Mouse (Mus musculus) limb, embryonic 11.5 days (tissue): ENCODE results near the gene Cd247. TPM values are rescaled to one million over a fixed set of nuclear protein-coding genes. Genes with fewer than 3 reads are reported as not detected.

Source experiments
- ATAC-seq: fragments of 200-750 bp; cut with Nextera tagmentation; 2 replicates; pipeline ENCODE4 v1.8.0; 2017; ENCODE audit warnings: low read depth; ENCODE audit not compliant: insufficient number of reproducible peaks, low FRiP score, low TSS enrichment
- DNase-seq: peaks from one replicate; pipeline ENCODE4 v3.0.0-alpha.2; 2015; ENCODE audit warnings: low spot score
- H3K27ac ChIP-seq: fragments of 300-500 bp; sonication (generic); replicated peaks from 2 replicates; pipeline ENCODE4 v1.5.1; 2014; ENCODE audit warnings: low read depth, mild to moderate bottlenecking, low read length
- H3K27me3 ChIP-seq: fragments of 300-500 bp; sonication (generic); 2 replicates; pipeline ENCODE4 v1.6.1; 2014; ENCODE audit warnings: mild to moderate bottlenecking, low read length, mixed read lengths; ENCODE audit not compliant: control insufficient read depth, insufficient read depth
- H3K36me3 ChIP-seq: fragments of 300-500 bp; sonication (generic); 2 replicates; pipeline ENCODE4 v1.6.1; 2014; ENCODE audit warnings: mild to moderate bottlenecking, low read length, moderate library complexity, mixed read lengths; ENCODE audit not compliant: control insufficient read depth, insufficient read depth
- H3K4me1 ChIP-seq: fragments of 300-500 bp; sonication (generic); 2 replicates; pipeline ENCODE4 v1.6.1; 2014; ENCODE audit warnings: low read length, mixed read lengths; ENCODE audit not compliant: control insufficient read depth, insufficient read depth
- H3K4me2 ChIP-seq: fragments of 300-500 bp; sonication (generic); 2 replicates; pipeline ENCODE4 v1.6.1; 2014; ENCODE audit warnings: low read depth, mild to moderate bottlenecking, moderate library complexity; ENCODE audit not compliant: severe bottlenecking
- H3K4me3 ChIP-seq: fragments of 300-500 bp; sonication (generic); 2 replicates; pipeline ENCODE4 v1.5.1; 2014; ENCODE audit warnings: low read depth, low read length
- H3K9ac ChIP-seq: fragments of 300-500 bp; sonication (generic); 2 replicates; pipeline ENCODE4 v1.6.1; 2014; ENCODE audit warnings: mild to moderate bottlenecking, low read length
- H3K9me3 ChIP-seq: fragments of 300-500 bp; sonication (generic); 2 replicates; pipeline ENCODE4 v1.6.1; 2016; ENCODE audit warnings: low read length; ENCODE audit not compliant: control insufficient read depth
- WGBS: fragments of 180-500 bp; shearing (Covaris S2); extraction: QIAGEN DNeasy Blood & Tissue Kit; methylation state at CpG from one replicate; pipeline ENCODE4 v1.1.7; 2014; 5-methylcytosine and 5-hydroxymethylcytosine counted together
- polyA plus RNA-seq: library from polyadenylated mRNA; unstranded; fragments of >200 nt; fragmentation: Nextera tagmentation; extraction: Ambion mirVana; gene quantifications from 2 replicates; pipeline ENCODE4 v1.2.1, GENCODE M21; 2014

Gene Cd247
- 1.2 and 1.6 TPM in 2 replicates for polyA plus RNA-seq

GRCm38 (mm10) chr1:165788511-165788910 lies at the start of gene Cd247:
Gene Cd247 (plus strand): TSS chr1:165788681.
- Histone ChIP-seq H3K4me3 (no peak within 1 kb of the TSS), H3K27me3 (no peaks in the 10 kb centered on the region), H3K4me2 (no peak within 1 kb of the TSS), H3K27ac (no peak within 1 kb of the TSS), H3K36me3 (no peaks in the 10 kb centered on the region), H3K4me1 (peaks cover 11% of the 10 kb centered on the region), H3K9me3 (no peaks in the 10 kb centered on the region), H3K9ac (no peak within 1 kb of the TSS)
- DNase-seq = no peak
- ATAC-seq = no peak
- 70% methylated on average over 8 of the region's 8 CpGs for WGBS

GRCm38 (mm10) chr1:165738985-165739384 lies 49.5 kb upstream of the Cd247 start:
- ATAC-seq = no peak
- H3K4me2 ChIP-seq = no peak overlapping the region

GRCm38 (mm10) chr1:165741989-165742388 lies 46.5 kb upstream of the Cd247 start:
- 83% methylated on average over 8 of the region's 8 CpGs for WGBS
- ATAC-seq = no peak
- H3K27me3 ChIP-seq = no peaks in the 10 kb centered on the region
- H3K27ac ChIP-seq = no peak overlapping the region
- H3K9me3 ChIP-seq = no peaks in the 10 kb centered on the region
- H3K4me2 ChIP-seq = no peak overlapping the region
- no peak overlapping the region for H3K4me3 ChIP-seq
- no peak for DNase-seq
- H3K9ac ChIP-seq = no peak overlapping the region
- no peaks in the 10 kb centered on the region for H3K4me1 ChIP-seq
- H3K36me3 ChIP-seq = no peaks in the 10 kb centered on the region

More at GRCm38 (mm10) chr1:165738985-165739384, 49.5 kb upstream of the Cd247 start:
- H3K4me1 ChIP-seq = no peaks in the 10 kb centered on the region
- DNase-seq = no peak
- no peak overlapping the region for H3K27ac ChIP-seq
- no peaks in the 10 kb centered on the region for H3K36me3 ChIP-seq
- no peaks in the 10 kb centered on the region for H3K27me3 ChIP-seq
- no peak overlapping the region for H3K9ac ChIP-seq
- H3K4me3 ChIP-seq = no peak overlapping the region
- H3K9me3 ChIP-seq = no peaks in the 10 kb centered on the region
- WGBS = 42% methylated on average over 1 of the region's 1 CpGs

GRCm38 (mm10) chr1:165748053-165748452 lies 40.4 kb upstream of the Cd247 start:
- ATAC-seq = no peak
- Histone ChIP-seq H3K9ac (no peak overlapping the region), H3K4me3 (no peak overlapping the region), H3K27ac (no peak overlapping the region), H3K4me1 (no peaks in the 10 kb centered on the region), H3K27me3 (no peaks in the 10 kb centered on the region), H3K9me3 (no peaks in the 10 kb centered on the region), H3K36me3 (no peaks in the 10 kb centered on the region), H3K4me2 (no peak overlapping the region)
- DNase-seq = no peak
- WGBS = 26% methylated on average over 11 of the region's 11 CpGs

- ATAC-seq = no peak
- Histone ChIP-seq H3K4me3 (no peak overlapping the region), H3K4me1 (no peaks in the 10 kb centered on the region), H3K27ac (no peak overlapping the region), H3K9ac (no peak overlapping the region), H3K4me2 (no peak overlapping the region), H3K36me3 (no peaks in the 10 kb centered on the region), H3K27me3 (no peaks in the 10 kb centered on the region), H3K9me3 (no peaks in the 10 kb centered on the region)
- no peak for DNase-seq
Observed at GRCm38 (mm10) chr1:165751142-165751541, 37.3 kb upstream of the Cd247 start.

GRCm38 (mm10) chr1:165751838-165752237 lies 36.6 kb upstream of the Cd247 start:
- Histone ChIP-seq H3K36me3 (no peaks in the 10 kb centered on the region), H3K9me3 (no peaks in the 10 kb centered on the region), H3K4me3 (no peak overlapping the region), H3K27ac (no peak overlapping the region), H3K4me2 (no peak overlapping the region), H3K4me1 (no peaks in the 10 kb centered on the region), H3K9ac (no peak overlapping the region), H3K27me3 (no peaks in the 10 kb centered on the region)
- WGBS = 85% methylated on average over 5 of the region's 5 CpGs
- DNase-seq = no peak
- ATAC-seq = no peak

GRCm38 (mm10) chr1:165754205-165754604 lies 34.3 kb upstream of the Cd247 start:
- DNase-seq (no peak), ATAC-seq (no peak)
- no peak overlapping the region for H3K9ac ChIP-seq
- no peak overlapping the region for H3K4me2 ChIP-seq
- no peaks in the 10 kb centered on the region for H3K9me3 ChIP-seq
- H3K4me1 ChIP-seq = no peaks in the 10 kb centered on the region
- H3K27me3 ChIP-seq = no peaks in the 10 kb centered on the region
- no peak overlapping the region for H3K27ac ChIP-seq
- H3K36me3 ChIP-seq = no peaks in the 10 kb centered on the region
- no peak overlapping the region for H3K4me3 ChIP-seq
- 89% methylated on average over 6 of the region's 6 CpGs for WGBS

- no peak overlapping the region for H3K4me3 ChIP-seq
- no peaks in the 10 kb centered on the region for H3K36me3 ChIP-seq
- H3K9ac ChIP-seq = no peak overlapping the region
- no peaks in the 10 kb centered on the region for H3K9me3 ChIP-seq
- no peak overlapping the region for H3K27ac ChIP-seq
- DNase-seq (no peak), ATAC-seq (no peak)
- no peaks in the 10 kb centered on the region for H3K4me1 ChIP-seq
- H3K4me2 ChIP-seq = no peak overlapping the region
- WGBS = 23% methylated on average over 4 of the region's 4 CpGs
- H3K27me3 ChIP-seq = no peaks in the 10 kb centered on the region
Observed at GRCm38 (mm10) chr1:165755194-165755593, 33.3 kb upstream of the Cd247 start.

GRCm38 (mm10) chr1:165761522-165762305 lies 26.8 kb upstream of the Cd247 start:
- no peak for DNase-seq
- Histone ChIP-seq H3K27me3 (no peaks in the 10 kb centered on the region), H3K4me3 (no peak overlapping the region), H3K27ac (no peak overlapping the region), H3K9ac (no peak overlapping the region), H3K36me3 (no peaks in the 10 kb centered on the region), H3K4me1 (no peaks in the 10 kb centered on the region), H3K9me3 (no peaks in the 10 kb centered on the region), H3K4me2 (no peak overlapping the region)
- WGBS = 85% methylated on average over 3 of the region's 3 CpGs
- no peak for ATAC-seq
